Mouse (Mus musculus) gastrocnemius, postnatal 14 days (tissue): Measurements from ENCODE around the gene Wdr41. TPM values are rescaled to one million over a fixed set of nuclear protein-coding genes. Genes with fewer than 3 reads are reported as not detected.

Experiments used
- DNase-seq: peaks from one replicate; pipeline ENCODE4 v3.0.0; 2021; ENCODE audit warnings: mixed read lengths
- intact Hi-C: fragments of 180-260 bp; cut with DNase I; formaldehyde crosslinking; loops from one replicate; pipeline ENCODE4 v1.15.1; 2025; ENCODE audit warnings: low total_unique reads
- long read RNA-seq, 2 experiments: library from polyadenylated mRNA; stranded (forward); transcript quantifications; one replicate each; pipeline ENCODE4 v2.0.0; 2021
- total RNA-seq, 2 experiments: library from RNA; stranded (reverse); gene quantifications; 2 replicates each; pipeline ENCODE4 v1.2.3; 2021

Gene Wdr41
- total RNA-seq, result 10 to 100 TPM; 13.0 to 13.2 TPM
- long read RNA-seq, experiment 1, partial matches to known transcripts, result 0 of 6 reads
- long read RNA-seq, experiment 1, other reads (novel, unspliced or antisense), result 6 of 6 reads
- long read RNA-seq, experiment 2, partial matches to known transcripts, result 1 of 13 reads
- long read RNA-seq, experiment 2, other reads (novel, unspliced or antisense), result 12 of 13 reads

DNA sequence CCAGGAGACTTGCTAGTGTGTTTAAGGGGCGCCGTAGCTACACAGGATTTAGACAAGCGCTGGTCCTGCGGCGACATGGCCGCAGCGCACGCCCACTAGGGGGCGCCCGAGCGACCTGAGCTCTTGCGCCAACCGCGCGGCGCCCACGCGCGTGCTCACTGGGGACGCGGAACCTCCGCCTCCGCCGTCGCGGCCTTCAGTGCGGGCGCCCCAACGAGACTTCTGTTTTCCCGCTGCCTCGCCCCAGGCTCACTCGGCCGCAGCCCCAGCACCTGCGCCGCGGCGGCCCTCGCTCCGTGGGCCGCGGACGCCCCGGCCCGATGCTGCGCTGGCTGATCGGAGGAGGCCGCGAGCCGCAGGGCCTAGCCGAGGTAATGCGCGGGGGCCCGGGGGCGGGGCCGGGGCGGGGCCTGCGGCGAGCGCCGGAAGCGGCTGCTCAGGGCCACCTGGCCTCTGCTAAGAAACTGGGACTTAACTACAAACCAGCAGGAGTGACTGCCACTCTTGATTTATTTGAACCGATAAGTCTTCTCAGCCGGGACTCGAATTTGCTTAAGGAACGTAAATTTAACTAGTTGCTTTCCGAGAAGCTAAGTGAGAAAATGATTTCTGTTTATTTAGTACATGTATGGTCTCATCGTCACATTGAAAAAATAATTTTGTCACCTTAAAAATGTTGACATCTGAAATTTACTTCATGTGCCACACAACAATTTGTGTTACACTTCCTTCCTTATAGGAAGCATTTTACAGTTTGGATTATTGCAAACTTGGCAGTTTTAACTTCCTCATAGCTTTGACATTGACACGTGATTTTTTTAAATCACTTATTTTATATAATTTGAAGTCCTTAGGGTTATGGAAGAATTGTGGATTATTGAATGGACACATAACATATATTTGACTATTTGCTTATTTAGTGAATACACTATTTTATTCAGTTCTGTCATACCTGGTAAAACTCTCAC lies at the start of gene Wdr41:
Gene Wdr41 (plus strand): TSS at position 126 of the 968 bp plus-strand sequence.
- intact Hi-C loops, result no loop called here
- peak; percentile 88 for DNase-seq

DNA sequence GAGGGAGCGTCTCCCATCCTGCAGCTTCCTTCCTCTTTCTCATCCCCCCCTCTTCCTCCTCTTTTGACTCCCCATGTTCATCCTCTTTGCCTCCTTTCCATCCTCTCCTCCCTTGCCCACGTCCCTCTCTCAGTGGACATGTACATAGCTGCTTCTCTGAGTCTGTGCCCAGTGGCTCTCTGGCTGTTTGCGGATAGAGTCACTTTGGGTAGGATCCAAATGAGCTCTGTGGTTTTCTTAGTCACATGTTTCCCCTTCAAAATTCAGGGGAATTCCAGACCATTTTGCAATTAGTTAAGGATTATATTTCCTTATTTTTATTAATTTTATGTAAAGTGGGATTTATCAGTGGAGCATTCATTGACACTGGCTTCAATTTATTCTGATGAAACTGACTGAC lies 48.1 kb upstream of the Wdr41 start:
- no peak for DNase-seq
- intact Hi-C loops, result no loop called here

DNA sequence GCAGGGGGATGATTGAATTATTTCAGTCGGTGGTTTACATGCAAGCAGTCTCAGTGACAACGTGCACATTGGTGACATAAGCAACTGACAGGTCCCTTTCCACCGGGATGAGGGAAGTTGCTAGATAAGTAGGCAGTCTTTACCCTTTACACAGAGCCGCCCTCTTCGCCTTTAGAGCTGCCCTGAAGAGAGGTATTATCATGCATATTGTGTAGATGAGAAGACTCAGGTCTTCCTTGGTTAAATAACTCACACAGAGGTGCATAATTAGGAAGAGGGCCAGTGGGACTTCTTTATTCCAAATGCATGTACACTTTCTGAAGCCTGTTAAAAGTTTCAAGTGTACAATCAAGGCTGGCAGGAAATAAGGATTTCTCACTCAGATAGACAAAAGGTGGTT lies 37.7 kb upstream of the Wdr41 start:
- DNase-seq, result no peak

DNA sequence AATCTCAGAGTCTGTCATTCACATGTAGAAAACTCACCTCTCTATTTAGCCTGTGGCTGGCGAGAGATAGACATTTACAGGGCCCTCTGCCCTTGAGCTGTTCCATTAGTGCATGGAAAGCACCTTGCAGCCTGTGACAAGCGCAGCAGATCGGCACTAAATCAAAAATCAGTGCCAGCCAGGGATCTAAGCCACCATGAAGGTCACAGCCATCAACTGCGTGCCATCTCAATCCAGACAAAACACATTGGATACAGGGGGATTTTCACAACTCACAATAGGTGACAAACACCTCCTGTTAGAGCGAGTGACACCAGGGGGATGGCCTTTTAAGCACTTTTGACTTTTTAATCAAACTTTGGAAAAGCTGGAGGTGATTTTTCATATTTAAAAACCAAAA lies 36.0 kb upstream of the Wdr41 start:
- intact Hi-C loops, result no loop called here
- no peak for DNase-seq

More for the DNA sequence above, 37.7 kb upstream of the Wdr41 start:
- intact Hi-C loops, result loop anchor here (10.0 kb wide), 2 partner anchors 374 to 484 kb away; no protein-coding TSS in a partner anchor

DNA sequence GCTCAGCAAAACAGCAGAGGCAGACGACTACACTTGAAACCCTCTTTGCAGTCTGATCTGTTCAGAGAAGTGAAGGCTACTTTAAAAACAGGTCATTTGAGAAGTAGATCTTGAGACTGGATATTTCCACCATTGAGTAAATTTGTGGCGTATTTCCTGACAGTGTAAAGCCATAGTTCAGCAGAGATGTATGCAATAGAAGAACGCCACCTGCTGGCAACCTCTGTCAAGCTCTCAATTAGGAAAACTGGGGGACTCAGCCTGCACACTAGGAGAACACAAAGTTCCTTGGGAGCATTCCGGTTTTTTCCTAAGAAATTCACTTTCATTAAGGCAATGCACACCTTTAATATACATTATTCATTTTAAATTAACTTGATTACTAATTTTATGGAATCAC lies 34.9 kb upstream of the Wdr41 start:
- intact Hi-C loops, result no loop called here
- DNase-seq, result peak; percentile 40

- intact Hi-C loops, result no loop called here
- no peak for DNase-seq
Observed at GRCm38 (mm10) chr13:94955941-94956340, 20.2 kb upstream of the Wdr41 start.

- no peak for DNase-seq
- intact Hi-C loops, result no loop called here
Observed at GRCm38 (mm10) chr13:94957965-94958364, 18.2 kb upstream of the Wdr41 start.

DNA sequence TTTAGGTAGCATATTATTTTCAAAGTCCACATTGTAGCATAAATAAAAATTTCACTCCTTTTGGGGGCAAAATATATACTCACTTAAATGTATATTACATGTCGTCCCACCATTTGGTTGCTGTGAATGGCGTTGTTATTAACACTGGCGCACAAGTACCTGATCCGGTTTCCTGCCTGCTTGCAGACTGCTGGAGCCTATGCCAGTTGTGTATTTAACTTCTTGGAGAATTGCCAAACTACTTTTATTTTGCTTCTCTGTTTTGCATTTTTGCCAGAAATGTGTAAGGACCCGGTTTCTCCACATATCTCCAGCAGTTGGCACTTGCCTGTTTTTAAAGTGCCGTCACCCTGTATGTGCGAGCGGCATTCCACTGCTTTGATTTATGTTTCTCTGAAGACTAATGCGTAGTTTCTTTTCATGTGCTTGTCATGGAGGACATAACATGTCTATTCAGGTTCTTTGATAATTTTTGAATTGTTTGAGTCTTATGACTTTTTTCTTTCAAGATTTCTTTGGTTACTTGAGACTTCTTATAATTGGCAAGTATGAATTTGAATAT lies 6.1 kb upstream of the Wdr41 start:
- DNase-seq, result no peak
- intact Hi-C loops, result no loop called here

GRCm38 (mm10) chr13:94975828-94976218 lies 321 bp upstream of the Wdr41 start:
- intact Hi-C loops, result no loop called here
- no peak for DNase-seq

GRCm38 (mm10) chr13:94979081-94979480 lies 2.9 kb downstream of the Wdr41 start:
- intact Hi-C loops, result no loop called here
- DNase-seq, result no peak

- no peak for DNase-seq
- intact Hi-C loops, result no loop called here
Observed at GRCm38 (mm10) chr13:94990516-94990915, 14.4 kb downstream of the Wdr41 start.

- intact Hi-C loops, result no loop called here
- DNase-seq, result no peak
Observed at GRCm38 (mm10) chr13:95007281-95007680, 31.1 kb downstream of the Wdr41 start.

GRCm38 (mm10) chr13:95009261-95009660 lies 33.1 kb downstream of the Wdr41 start:
- no peak for DNase-seq
- intact Hi-C loops, result no loop called here

DNA sequence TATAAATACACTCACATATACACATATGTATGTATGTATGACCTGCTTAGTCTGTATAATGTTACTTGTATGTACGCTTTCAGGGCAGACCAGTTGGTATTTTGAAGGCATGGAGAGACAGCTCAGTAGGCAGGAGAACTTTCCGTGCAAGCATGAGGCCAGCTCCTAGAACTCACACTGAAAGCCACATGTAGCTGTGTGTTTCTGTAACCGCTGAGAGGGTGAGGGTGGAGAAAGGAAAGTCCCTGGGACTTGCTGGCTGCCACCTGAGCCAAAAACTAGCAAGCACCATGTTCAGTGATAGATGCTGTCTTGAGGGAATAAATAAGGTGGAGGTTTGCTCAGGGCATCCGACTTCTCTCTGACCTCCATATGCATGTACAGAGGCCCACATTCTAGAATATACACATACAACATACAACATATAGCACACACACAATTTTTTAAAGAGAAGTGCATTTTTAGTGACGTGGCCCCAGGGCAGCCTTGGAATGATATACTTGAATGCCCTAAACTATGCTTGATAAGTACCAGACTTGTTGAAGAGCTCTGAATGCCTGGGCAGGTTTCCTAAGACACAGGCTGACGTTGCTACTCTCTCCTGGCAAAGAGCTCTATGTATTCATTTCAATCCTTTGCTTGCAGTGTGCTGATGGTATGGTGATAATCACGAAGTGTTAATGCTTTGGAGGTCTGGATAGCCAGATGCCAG lies 35.6 kb downstream of the Wdr41 start:
- intact Hi-C loops, result loop anchor here (10.0 kb wide), 1 partner anchor 273 kb away; no protein-coding TSS in a partner anchor
- DNase-seq, result no peak

- DNase-seq, result no peak
- intact Hi-C loops, result loop anchor here (5.0 to 10.0 kb wide), 2 partner anchors 268 to 330 kb away; no protein-coding TSS in a partner anchor
Observed at GRCm38 (mm10) chr13:95017278-95017677, 41.1 kb downstream of the Wdr41 start.

- intact Hi-C loops, result loop anchor here (5.0 to 10.0 kb wide), 2 partner anchors 267 to 329 kb away; no protein-coding TSS in a partner anchor
- peak; percentile 43 for DNase-seq
Observed at GRCm38 (mm10) chr13:95017916-95018315, 41.8 kb downstream of the Wdr41 start.

DNA sequence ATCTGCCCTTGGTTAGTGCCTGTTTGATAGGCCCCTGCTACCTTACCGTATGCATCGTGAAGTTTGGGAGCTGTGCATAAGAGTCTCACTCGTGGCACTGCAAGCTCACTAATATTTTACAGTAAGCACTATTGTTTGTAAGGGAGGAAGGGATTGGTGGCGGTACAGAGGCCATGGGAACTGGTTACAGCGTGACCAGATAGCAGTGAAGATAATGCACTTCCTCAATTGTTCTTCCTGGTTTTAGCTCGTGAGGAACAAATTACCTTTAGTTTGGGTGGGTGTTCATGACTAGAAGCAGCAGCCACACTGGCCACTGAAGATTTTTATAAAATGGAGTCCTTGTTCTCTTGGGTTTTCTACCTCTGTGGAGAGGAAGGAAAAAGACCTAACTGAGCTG lies 43.2 kb downstream of the Wdr41 start:
- intact Hi-C loops, result loop anchor here (5.0 to 10.0 kb wide), 2 partner anchors 265 to 328 kb away; no protein-coding TSS in a partner anchor
- DNase-seq, result no peak

DNA sequence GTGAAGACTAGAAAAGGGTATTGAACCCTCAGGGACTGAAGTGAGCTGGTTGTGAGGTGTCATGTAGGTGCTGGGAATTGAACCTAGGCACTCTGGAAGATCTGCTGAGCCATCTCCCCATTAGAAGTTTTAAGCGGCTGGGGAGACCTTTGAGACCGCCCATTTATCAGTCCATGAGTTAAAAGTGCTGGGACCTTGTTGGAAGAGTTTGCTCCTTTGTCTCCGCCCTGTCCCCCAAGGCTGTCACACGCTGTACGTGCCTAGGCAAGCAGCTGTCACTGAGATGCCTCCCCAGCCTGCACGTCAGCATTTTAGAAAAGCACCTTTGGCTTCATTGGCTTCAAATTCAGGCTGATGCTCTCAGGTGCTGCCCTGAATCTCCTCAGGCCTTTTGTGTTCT lies 44.1 kb downstream of the Wdr41 start:
- DNase-seq, result no peak
- intact Hi-C loops, result no loop called here

- no peak for DNase-seq
- intact Hi-C loops, result no loop called here
Observed at GRCm38 (mm10) chr13:95030828-95031227, 54.7 kb downstream of the Wdr41 start.
